Mouse (Mus musculus) C2C12 (cell line): Measurements from ENCODE around the gene Snx25.

Experiments
- CEBPB ChIP-seq: IDR thresholded peaks from one replicate; pipeline ENCODE4 v1.6.1; 2011; ENCODE audit warnings: low read depth, mild to moderate bottlenecking, control low read depth, moderate library complexity
- CTCF ChIP-seq: IDR thresholded peaks from one replicate; pipeline ENCODE4 v1.5.1; 2011; ENCODE audit not compliant: control insufficient read depth, insufficient read depth, insufficient read length
- FOSL1 ChIP-seq: IDR thresholded peaks from one replicate; pipeline ENCODE4 v1.8.0; 2011; ENCODE audit warnings: mild to moderate bottlenecking, low read length; ENCODE audit not compliant: poor library complexity, insufficient read depth, severe bottlenecking
- MAX ChIP-seq: IDR thresholded peaks from one replicate; pipeline ENCODE4 v1.6.1; 2011; ENCODE audit warnings: mild to moderate bottlenecking, control low read depth
- MYOD1 ChIP-seq: IDR thresholded peaks from one replicate; pipeline ENCODE4 v1.6.1; 2011; ENCODE audit warnings: low read depth; ENCODE audit not compliant: control insufficient read depth, insufficient read length
- MYOG ChIP-seq: IDR thresholded peaks from one replicate; pipeline ENCODE4 v1.6.1; 2011; ENCODE audit not compliant: control insufficient read depth, insufficient read length; ENCODE audit errors: extremely low read depth
- USF1 ChIP-seq: IDR thresholded peaks from one replicate; pipeline ENCODE4 v1.6.1; 2011; ENCODE audit warnings: low read depth, mild to moderate bottlenecking, control low read depth, moderate library complexity

DNA sequence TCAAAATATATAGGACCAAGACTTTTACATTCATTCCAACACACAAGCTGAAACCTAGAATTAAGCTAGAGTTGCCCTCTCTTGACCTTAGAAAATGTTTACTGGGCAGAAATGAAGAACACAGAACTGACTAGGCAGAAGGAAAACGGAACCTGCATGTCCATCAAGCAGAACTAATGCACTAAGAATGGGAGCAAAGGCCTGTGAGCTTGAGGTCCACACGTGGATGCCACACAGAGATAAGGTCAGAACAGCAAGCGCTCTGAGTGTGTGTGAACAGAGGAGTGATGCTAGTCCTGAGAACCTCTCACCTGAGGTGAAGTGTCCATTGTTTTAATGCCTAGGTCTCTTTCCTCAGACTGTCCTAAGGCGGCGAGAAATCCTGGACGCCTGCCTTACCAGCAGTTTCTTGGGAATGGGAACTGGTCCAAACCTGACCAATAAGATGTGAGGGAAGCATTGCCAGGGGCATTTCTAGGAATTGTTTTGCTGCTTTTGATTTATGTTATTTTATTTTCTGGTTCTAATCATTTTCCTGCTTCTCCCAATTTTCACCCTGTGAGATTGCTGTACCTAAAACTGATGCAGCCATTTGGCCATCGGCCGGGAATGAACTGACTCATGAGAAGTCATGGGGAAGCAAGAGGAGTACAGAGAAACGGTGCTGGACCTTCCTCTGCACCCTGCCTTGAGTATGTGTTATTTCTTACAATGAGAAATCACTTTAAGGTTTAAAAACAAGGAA is 11.4 kb downstream of the Snx25 start:
- TF ChIP-seq USF1, result no peak
- no peak for TF ChIP-seq CTCF
- TF ChIP-seq FOSL1, result no peak
- TF ChIP-seq MAX, result no peak
- no peak for TF ChIP-seq MYOG
- no peak for TF ChIP-seq MYOD1
- TF ChIP-seq CEBPB, result no peak
